Mouse (Mus musculus): ENCODE measurements around the gene Ptchd1. TPM values are rescaled to one million over a fixed set of nuclear protein-coding genes. Genes with fewer than 3 reads are reported as not detected.
A peak's percentile ranks its signal among the peaks of the same experiment; 100 is the strongest.

Gene Ptchd1
- polyA plus RNA-seq (2014; fragmentation: Nextera tagmentation; extraction: Ambion mirVana), result 0.32 and 0.76 TPM in 2 replicates

DNA sequence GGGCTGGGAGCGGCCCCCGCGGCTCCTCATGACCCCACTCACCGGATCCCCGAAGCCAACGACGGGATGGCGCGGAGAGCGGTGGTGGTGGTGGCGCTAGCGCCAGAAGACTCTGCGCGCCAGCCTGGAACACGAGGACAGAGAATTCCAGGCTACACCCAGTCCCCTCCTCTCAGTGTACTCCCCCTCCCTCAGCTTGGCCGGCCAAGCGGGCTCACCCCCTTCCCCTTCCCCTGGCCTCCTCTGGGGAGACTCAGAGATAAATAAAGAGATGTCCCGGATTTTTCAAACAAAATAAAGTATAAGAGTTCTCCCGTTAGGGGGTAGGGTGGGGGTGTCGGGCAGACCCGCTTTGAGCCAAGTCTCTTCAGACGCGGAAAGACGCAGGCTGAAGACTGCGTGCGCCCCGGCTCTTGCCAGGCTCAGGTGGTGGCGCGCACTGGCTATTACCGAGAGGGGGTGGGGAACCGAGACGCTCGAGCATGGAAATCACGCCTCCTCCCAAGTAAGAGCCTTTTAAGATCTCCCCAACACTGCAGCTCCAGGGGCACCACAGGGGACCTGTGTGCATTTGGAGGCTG is at the start of gene Ptchd1:
Gene Ptchd1, minus strand, starts transcription at position 114 of the 581 bp plus-strand sequence.
- TF ChIP-seq CTCF (IDR thresholded peaks at IDR 0.05; ENCODE audit: low read depth), result no peak
- Histone ChIP-seq H3K9ac (no peak within 1 kb of the TSS), H3K4me2 (peak within 1 kb of the TSS; percentile 78), H3K4me1 (ENCODE audit: insufficient read depth) (no peaks in the 10 kb centered on the region), H3K4me3 (ENCODE audit: low read depth, low read length) (peak within 1 kb of the TSS; percentile 44), H3K27me3 (ENCODE audit: insufficient read depth, low read length) (peaks cover 36% of the 10 kb centered on the region), H3K27ac (ENCODE audit: low read depth) (no peak within 1 kb of the TSS), H3K36me3 (ENCODE audit: insufficient read depth) (no peaks in the 10 kb centered on the region), H3K9me3 (ENCODE audit: low read depth, low read length) (no peaks in the 10 kb centered on the region)
- DNase-seq (peak; percentile 21), ATAC-seq (ENCODE audit: insufficient read depth) (peak; percentile 78)
- WGBS, result 9% methylated on average over 23 of the region's 34 CpGs

DNA sequence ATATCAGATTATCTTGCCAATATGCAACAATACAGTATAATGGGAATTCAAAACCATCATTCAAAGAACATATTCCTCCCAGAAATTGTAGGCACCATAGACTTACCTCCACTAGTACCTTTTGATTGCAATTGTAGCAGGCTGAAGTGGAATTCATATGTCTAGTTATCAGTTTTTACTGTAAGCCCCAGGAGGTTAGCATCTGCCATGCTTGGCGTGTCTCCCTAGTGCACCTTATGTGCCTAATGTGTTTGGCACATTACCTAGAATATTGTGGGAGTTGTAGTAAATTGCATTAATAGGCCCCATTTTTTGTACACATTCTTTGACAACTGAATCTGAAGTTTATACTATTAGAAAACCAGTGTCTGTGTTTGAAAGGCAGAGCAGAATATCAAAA is 34.4 kb upstream of the Ptchd1 start:
- ATAC-seq (ENCODE audit: insufficient read depth) (no peak), DNase-seq (no peak)
- TF ChIP-seq CTCF (IDR thresholded peaks at IDR 0.05; ENCODE audit: low read depth), result no peak
- Histone ChIP-seq H3K9me3 (ENCODE audit: low read depth, low read length) (no peaks in the 10 kb centered on the region), H3K9ac (no peak overlapping the region), H3K27me3 (ENCODE audit: insufficient read depth, low read length) (no peaks in the 10 kb centered on the region), H3K4me1 (ENCODE audit: insufficient read depth) (no peaks in the 10 kb centered on the region), H3K4me3 (ENCODE audit: low read depth, low read length) (no peak overlapping the region), H3K27ac (ENCODE audit: low read depth) (no peak overlapping the region), H3K36me3 (ENCODE audit: insufficient read depth) (no peaks in the 10 kb centered on the region), H3K4me2 (no peak overlapping the region)
- 62% methylated on average over 1 of the region's 1 CpGs for WGBS

DNA sequence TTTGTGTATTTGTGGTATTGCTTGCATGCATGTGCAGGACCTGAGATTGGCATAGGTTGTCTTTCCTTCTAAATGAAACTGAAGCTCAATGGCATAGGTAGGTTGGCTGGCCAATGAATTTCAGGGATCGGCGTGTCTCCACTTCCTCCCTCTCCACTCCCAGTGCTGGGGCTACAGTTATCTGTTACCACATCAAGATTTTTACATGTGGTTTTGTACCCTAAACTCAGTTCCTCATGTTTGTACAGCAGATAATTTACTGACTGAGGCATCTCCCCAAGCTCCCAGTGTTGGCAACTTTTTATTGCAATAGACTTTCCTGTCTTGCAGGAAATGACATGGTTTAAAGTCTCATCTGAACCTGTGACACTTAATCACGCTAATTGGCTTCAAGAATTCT is 22.4 kb upstream of the Ptchd1 start:
- WGBS, result 84% methylated on average over 3 of the region's 3 CpGs
- Histone ChIP-seq H3K27ac (ENCODE audit: low read depth) (no peak overlapping the region), H3K9ac (no peak overlapping the region)

DNA sequence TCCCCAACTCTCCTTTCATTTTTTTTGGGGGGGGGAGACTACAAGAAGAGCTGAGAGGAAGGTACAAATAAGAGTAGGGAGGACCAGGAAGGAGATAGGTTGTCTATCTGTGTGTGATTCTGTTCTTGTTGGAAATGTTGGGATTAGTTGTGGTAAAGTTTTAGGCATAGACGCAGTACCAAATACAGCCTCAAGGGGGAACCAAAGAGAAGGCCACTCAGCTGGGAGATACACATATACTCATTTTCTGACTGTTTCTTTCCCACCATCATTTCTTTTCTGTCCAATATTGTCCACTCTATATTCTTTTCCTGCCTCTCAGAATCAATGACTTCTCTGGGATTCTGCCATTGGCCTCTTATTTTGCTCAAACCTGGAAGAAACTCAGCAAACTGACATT is 20.4 kb upstream of the Ptchd1 start:
- no peak overlapping the region for H3K9ac ChIP-seq
- H3K4me2 ChIP-seq, result no peak overlapping the region
- 15% methylated on average over 1 of the region's 1 CpGs for whole genome bisulfite sequencing
- no peaks in the 10 kb centered on the region for H3K4me1 ChIP-seq (ENCODE audit: insufficient read depth)
- H3K4me3 ChIP-seq (ENCODE audit: low read depth, low read length), result no peak overlapping the region
- TF ChIP-seq CTCF (IDR thresholded peaks at IDR 0.05; ENCODE audit: low read depth), result peak; percentile 69
- no peaks in the 10 kb centered on the region for H3K36me3 ChIP-seq (ENCODE audit: insufficient read depth)
- no peak overlapping the region for H3K27ac ChIP-seq (ENCODE audit: low read depth)
- no peaks in the 10 kb centered on the region for H3K9me3 ChIP-seq (ENCODE audit: low read depth, low read length)
- peak; percentile 55 for DNase-seq
- H3K27me3 ChIP-seq (ENCODE audit: insufficient read depth, low read length), result no peaks in the 10 kb centered on the region
- no peak for ATAC-seq (ENCODE audit: insufficient read depth)

More for the DNA sequence above, 22.4 kb upstream of the Ptchd1 start:
- DNase-seq (no peak), ATAC-seq (ENCODE audit: insufficient read depth) (no peak)
- Histone ChIP-seq H3K4me1 (ENCODE audit: insufficient read depth) (no peaks in the 10 kb centered on the region), H3K4me3 (ENCODE audit: low read depth, low read length) (no peak overlapping the region), H3K4me2 (no peak overlapping the region), H3K36me3 (ENCODE audit: insufficient read depth) (no peaks in the 10 kb centered on the region), H3K27me3 (ENCODE audit: insufficient read depth, low read length) (no peaks in the 10 kb centered on the region), H3K9me3 (ENCODE audit: low read depth, low read length) (no peaks in the 10 kb centered on the region)
- TF ChIP-seq CTCF (IDR thresholded peaks at IDR 0.05; ENCODE audit: low read depth), result no peak

DNA sequence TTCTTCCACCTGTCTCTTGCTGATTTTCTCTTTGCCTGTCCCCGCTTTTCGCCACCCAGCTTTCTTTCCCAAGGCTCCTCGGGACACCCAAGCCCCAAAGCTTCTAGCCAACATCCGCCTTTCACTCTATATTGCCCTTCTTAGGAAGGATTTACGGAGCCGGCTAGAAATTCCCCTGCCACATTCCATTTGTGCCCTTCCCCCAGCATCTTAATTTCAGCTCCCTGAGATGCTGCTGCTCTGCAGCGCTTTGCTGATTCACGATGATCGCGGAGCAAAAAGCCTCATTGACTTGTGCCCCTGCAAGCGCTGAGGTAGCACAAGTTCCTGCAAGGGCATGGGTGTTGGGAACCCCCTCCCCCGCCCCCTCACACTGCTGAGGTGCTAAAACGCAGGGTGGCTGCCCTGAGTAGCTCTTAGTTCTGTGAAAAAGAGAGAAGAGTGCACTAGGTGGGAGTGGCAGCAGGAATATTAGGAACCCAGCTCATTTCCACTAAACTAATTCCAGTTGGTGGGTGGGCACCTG is 2.1 kb upstream of the Ptchd1 start:
- H3K36me3 ChIP-seq (ENCODE audit: insufficient read depth), result no peaks in the 10 kb centered on the region
- no peak overlapping the region for H3K9ac ChIP-seq
- TF ChIP-seq CTCF (IDR thresholded peaks at IDR 0.05; ENCODE audit: low read depth), result no peak
- ATAC-seq (ENCODE audit: insufficient read depth) (no peak; the same call in 1 of the 2 replicates), DNase-seq (peak; percentile 55)
- peak overlapping the region; percentile 26; the same call in 1 of the 2 replicates for H3K4me2 ChIP-seq
- no peaks in the 10 kb centered on the region for H3K9me3 ChIP-seq (ENCODE audit: low read depth, low read length)
- H3K4me1 ChIP-seq (ENCODE audit: insufficient read depth), result no peaks in the 10 kb centered on the region
- peaks cover 36% of the 10 kb centered on the region for H3K27me3 ChIP-seq (ENCODE audit: insufficient read depth, low read length)
- WGBS, result 8% methylated on average over 13 of the region's 13 CpGs
- no peak overlapping the region for H3K27ac ChIP-seq (ENCODE audit: low read depth)
- no peak overlapping the region for H3K4me3 ChIP-seq (ENCODE audit: low read depth, low read length)

DNA sequence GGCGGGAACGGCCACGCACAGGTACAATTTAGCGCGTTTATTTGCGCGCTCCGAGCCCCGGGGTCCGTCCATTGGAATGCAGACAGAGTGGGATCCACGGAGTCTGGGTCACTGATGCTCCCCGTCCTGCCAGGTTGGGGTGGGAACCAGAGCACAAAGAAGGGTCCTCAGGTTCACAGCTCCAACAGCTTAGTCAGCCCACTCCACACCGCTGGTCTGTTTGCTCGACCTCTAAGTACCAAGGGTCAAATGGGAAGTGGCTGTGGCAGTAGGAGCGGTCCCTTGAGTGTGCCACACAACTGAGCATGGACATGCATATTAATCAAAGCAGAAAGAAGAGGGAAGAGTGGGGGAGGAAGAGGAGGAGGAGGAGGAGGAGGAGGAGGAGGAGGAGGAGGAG is 1.3 kb upstream of the Ptchd1 start:
- no peak for DNase-seq
- no peak for TF ChIP-seq CTCF (IDR thresholded peaks at IDR 0.05; ENCODE audit: low read depth)
- Histone ChIP-seq H3K36me3 (ENCODE audit: insufficient read depth) (no peaks in the 10 kb centered on the region), H3K9ac (no peak overlapping the region), H3K9me3 (ENCODE audit: low read depth, low read length) (no peaks in the 10 kb centered on the region), H3K4me2 (peak overlapping the region; percentile 78), H3K4me1 (ENCODE audit: insufficient read depth) (no peaks in the 10 kb centered on the region), H3K27me3 (ENCODE audit: insufficient read depth, low read length) (peaks cover 36% of the 10 kb centered on the region), H3K4me3 (ENCODE audit: low read depth, low read length) (peak overlapping the region; percentile 44; the same call in 1 of the 2 replicates), H3K27ac (ENCODE audit: low read depth) (no peak overlapping the region)
- WGBS, result 6% methylated on average over 14 of the region's 15 CpGs
- peak; percentile 28; the same call in 1 of the 2 replicates for ATAC-seq (ENCODE audit: insufficient read depth)

DNA sequence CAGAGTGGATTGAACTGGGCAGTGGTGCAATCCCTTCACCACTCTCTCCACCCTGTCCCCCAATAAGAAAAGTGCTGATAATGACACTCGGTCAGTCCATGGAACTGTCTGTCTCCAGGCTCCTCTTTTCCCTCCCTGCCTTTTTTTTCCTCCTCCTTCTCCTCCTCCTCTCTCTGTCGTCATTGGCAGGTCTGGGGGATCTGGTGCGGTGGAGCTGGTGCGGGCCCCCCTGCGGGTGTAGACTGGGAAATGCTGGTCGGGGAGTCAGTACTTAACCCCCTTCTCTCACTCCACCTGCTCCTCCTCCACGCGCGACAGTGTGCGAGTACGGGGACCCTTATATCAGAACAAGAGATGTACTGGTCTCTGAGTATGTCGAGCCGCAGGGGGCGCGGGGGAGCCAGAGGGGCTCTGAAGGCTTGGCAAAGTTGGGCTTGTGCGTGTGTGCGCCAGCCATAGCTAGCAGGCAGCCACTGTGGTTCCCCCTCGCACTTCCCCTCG is 777 bp upstream of the Ptchd1 start, which contains the start of gene Gm15155:
Gene Gm15155, plus strand, starts transcription at position 401 of the 501 bp plus-strand sequence.
- Histone ChIP-seq H3K9ac (no peak within 1 kb of the TSS), H3K4me3 (ENCODE audit: low read depth, low read length) (peak within 1 kb of the TSS; percentile 44), H3K27me3 (ENCODE audit: insufficient read depth, low read length) (peaks cover 36% of the 10 kb centered on the region), H3K4me2 (peak within 1 kb of the TSS; percentile 78), H3K9me3 (ENCODE audit: low read depth, low read length) (no peaks in the 10 kb centered on the region), H3K27ac (ENCODE audit: low read depth) (no peak within 1 kb of the TSS), H3K36me3 (ENCODE audit: insufficient read depth) (no peaks in the 10 kb centered on the region), H3K4me1 (ENCODE audit: insufficient read depth) (no peaks in the 10 kb centered on the region)
- DNase-seq (peak; percentile 14), ATAC-seq (ENCODE audit: insufficient read depth) (peak; percentile 50; the same call in 1 of the 2 replicates)
- peak; percentile 24; the same call in 1 of the 2 replicates for TF ChIP-seq CTCF (IDR thresholded peaks at IDR 0.05; ENCODE audit: low read depth)
- WGBS, result 11% methylated on average over 19 of the region's 19 CpGs
